Mouse (Mus musculus) thymus, adult 2 months (tissue): Measurements from ENCODE around the gene Catsperd.
A peak's percentile ranks its signal among the peaks of the same experiment; 100 is the strongest.

ENCODE experiments used
- CTCF ChIP-seq: fragments of 200-500 bp; IDR thresholded peaks from 2 replicates; pipeline ENCODE4 v1.5.1; 2012; ENCODE audit warnings: mild to moderate bottlenecking, control low read depth, low read length, moderate library complexity, borderline replicate concordance; ENCODE audit not compliant: control insufficient read depth, poor library complexity, insufficient read depth; ENCODE audit errors: extremely low read depth
- POLR2A ChIP-seq: fragments of 200-500 bp; IDR thresholded peaks from 2 replicates; pipeline ENCODE4 v1.6.1; 2012; ENCODE audit warnings: mild to moderate bottlenecking, low read length, control low read depth, moderate library complexity; ENCODE audit not compliant: control insufficient read depth, poor library complexity, insufficient read depth; ENCODE audit errors: extremely low read depth

DNA sequence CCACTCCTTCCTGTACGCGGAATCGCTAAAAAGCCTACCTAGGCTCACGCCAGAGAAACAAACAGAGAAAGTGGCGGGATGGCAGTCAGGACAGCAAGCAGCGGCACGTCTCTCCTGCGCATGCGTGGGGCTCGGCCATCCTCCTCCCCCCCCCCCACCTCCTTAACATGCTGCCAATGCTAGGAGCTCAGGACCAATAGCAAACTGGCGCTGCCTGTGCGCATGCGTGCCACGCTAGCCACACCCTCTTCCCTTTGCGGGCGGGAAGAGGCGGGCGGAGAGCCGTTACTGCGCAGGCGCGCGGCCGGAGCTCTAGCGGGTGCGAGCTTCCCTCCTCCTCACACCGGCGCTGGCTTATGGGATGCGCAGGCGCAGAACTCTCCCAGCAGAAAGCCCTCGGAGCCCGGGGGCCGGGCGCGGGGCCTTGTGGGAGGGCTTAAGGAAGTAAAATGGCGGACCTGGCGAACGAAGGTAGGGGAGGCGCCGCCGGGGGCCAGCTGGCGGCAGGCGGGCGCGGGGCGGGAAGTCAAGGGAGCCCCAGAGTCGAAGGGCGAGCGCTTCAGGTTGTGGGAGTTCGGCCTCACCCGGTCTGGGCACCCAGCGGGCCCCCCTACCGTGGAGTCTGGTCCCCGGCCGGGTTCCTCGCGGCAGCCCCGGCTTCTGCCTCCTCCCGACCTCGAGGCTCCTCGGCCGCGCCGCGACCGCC lies 45.2 kb downstream of the Catsperd start, which contains the start of gene Ranbp3:
- TF ChIP-seq CTCF, result no peak
- TF ChIP-seq POLR2A, result peak; percentile 84
